8 mouse cellular contexts compared by ENCODE assay signal in the genomic region with DNA sequence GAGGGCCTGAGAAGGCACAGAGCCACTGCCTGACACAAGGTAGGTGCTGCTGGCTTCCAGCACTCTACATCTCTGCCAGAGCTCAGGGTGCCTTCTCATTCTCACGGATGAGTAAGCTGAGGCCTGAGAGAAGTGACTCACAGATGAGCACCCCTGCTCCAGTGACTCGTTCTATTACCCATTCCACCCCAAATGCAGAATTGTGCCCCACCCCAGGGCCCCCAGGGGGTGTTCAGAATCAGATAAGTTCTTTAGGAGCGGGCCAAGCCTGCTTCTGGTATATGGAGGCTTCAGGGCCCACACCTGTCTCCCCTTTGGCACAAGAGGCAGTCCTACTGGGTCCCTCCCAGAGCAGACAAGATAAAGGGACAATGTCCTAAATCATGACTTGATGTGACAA. TPM values are rescaled to one million over a fixed set of nuclear protein-coding genes. Genes with fewer than 3 reads are reported as not detected.
A peak's percentile ranks its signal among the peaks of the same experiment; 100 is the strongest.
DNase-seq lines count a peak whose midpoint lies in the region; ATAC-seq and TF ChIP-seq lines count a peak whose summit lies in the region.

No protein-coding gene starts in this region.

- H3K4me3 ChIP-seq in heart, embryonic 14.5 days (ENCODE audit: control insufficient read depth in 1 of 2, insufficient read depth in 1 of 2, low read depth in 1 of 2, low read length in 2 of 2), result peak overlapping the region in 1 of 2 experiments; percentile 1; a peak in 1 of 4 replicates
- no peak overlapping the region for H3K4me3 ChIP-seq in embryonic fibroblast, embryonic 13.5 days (ENCODE audit: insufficient read depth, low read length)

- DNase-seq in heart, adult 18-20 months, result no peak
- DNase-seq in NIH3T3 (ENCODE audit: low read depth), result peak; percentile 76
- DNase-seq in liver, result peak; percentile 54
- no peak for DNase-seq in urinary bladder, postnatal 4 days (ENCODE audit: low spot score in 2 of 2)
- no peak for DNase-seq in urinary bladder, postnatal 10 days (ENCODE audit: low spot score)

- H3K27ac ChIP-seq in heart, embryonic 14.5 days (replicated peaks in 1 of 2; ENCODE audit: control insufficient read depth in 1 of 2, insufficient read depth in 1 of 2, low read depth in 2 of 2, low read length in 2 of 2), result peak overlapping the region; percentile 88 to 90
- peak overlapping the region; percentile 54; the same call in 1 of the 2 replicates for H3K27ac ChIP-seq in embryonic fibroblast, embryonic 13.5 days (ENCODE audit: insufficient read depth, low read length)

- no peaks in the 10 kb centered on the region for H3K27me3 ChIP-seq in heart, embryonic 14.5 days (ENCODE audit: control insufficient read depth, insufficient read depth, low read length)

- no peak for TF ChIP-seq CTCF in embryonic fibroblast, embryonic 13.5 days (IDR thresholded peaks at IDR 0.05; ENCODE audit: borderline replicate concordance, insufficient read depth, low read length)

- ATAC-seq in heart, embryonic 14.5 days (ENCODE audit: insufficient number of reproducible peaks, insufficient read depth, low FRiP score, low read depth), result no peak
- no peak for ATAC-seq in megakaryocyte-erythroid progenitor cell, adult 5-6 weeks (replicated peaks; ENCODE audit: low FRiP score, low TSS enrichment, poor library complexity, severe bottlenecking)

- H3K9ac ChIP-seq in heart, embryonic 14.5 days (ENCODE audit: low read length), result peak overlapping the region; percentile 88; the same call in 1 of the 2 replicates

- H3K9me3 ChIP-seq in heart, embryonic 14.5 days (ENCODE audit: control insufficient read depth, low read length), result no peaks in the 10 kb centered on the region

- H3K4me1 ChIP-seq in heart, embryonic 14.5 days (ENCODE audit: control insufficient read depth in 2 of 2, insufficient read depth in 2 of 2, low read length in 2 of 2), result peaks cover 54 to 74% of the 10 kb centered on the region in 2 experiments
- peaks cover 20% of the 10 kb centered on the region for H3K4me1 ChIP-seq in embryonic fibroblast, embryonic 13.5 days (ENCODE audit: control insufficient read depth, insufficient read depth, low read length)

- peaks cover 21% of the 10 kb centered on the region for H3K36me3 ChIP-seq in heart, embryonic 14.5 days (ENCODE audit: control insufficient read depth, insufficient read depth, low read length)

- H3K4me2 ChIP-seq in heart, embryonic 14.5 days (ENCODE audit: low read length), result peak overlapping the region; percentile 89

- TF ChIP-seq POLR2A in embryonic fibroblast, embryonic 13.5 days (IDR thresholded peaks at IDR 0.05; ENCODE audit: low read depth, low read length), result no peak; the same call in 1 of the 2 replicates

- 42% methylated on average over 3 of the region's 3 CpGs for WGBS in heart, embryonic 14.5 days

RNA-seq across cellular contexts. Expression of gene Tet3, which starts 16.2 kb away (rescaled TPM):
- 22.8 and 28.9 TPM in 2 replicates for polyA plus RNA-seq in heart, embryonic 14.5 days (2014; fragmentation: Nextera tagmentation; extraction: Ambion mirVana)
- 10 to 100 TPM; 11.5 to 12.7 TPM for total RNA-seq in heart, adult 18-20 months (2021)
- 13.8 and 18.6 TPM in 2 replicates for polyA plus RNA-seq in embryonic fibroblast, embryonic 13.5 days (2011; ENCODE audit: insufficient read length, low read depth, missing spikeins)
- total RNA-seq in megakaryocyte-erythroid progenitor cell, adult 5-6 weeks (2014; fragmentation: Nextera tagmentation), result 46.9 and 55.9 TPM in 2 replicates
- total RNA-seq in megakaryocyte-erythroid progenitor cell, adult 5-6 weeks (2017), result 12.6 and 13.5 TPM in 2 replicates

Comparison
In these comparisons a context has a peak if more than half of its experiments do, and no peak if none do; other contexts are left out.
1. DNase-seq: peak in NIH3T3 (single experiment) and liver (single experiment); none in heart, adult 18-20 months (0 of 2), urinary bladder, postnatal 4 days (0 of 2) and urinary bladder, postnatal 10 days (single experiment).